Mouse (Mus musculus): Measurements from ENCODE around the gene Mas1.

DNA sequence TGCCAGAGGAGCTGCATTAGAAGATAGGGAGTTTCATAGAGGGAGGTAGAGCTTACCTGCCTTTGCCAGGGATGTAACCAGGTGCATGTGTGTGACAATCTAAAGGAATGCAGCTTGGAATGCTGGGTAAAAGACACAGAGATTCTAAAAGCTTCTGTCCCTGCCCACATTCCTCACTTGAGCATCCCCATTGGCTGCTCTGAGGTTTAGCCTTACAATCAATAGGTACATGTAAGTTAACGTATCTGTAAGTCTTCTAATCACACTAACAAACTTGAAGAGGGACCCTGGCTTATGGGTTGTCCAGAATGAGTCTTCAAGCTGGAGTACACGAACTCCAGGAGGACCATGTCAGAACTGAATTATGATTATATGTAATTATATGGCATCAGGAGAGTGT, at the start of gene Mas1:
- TF ChIP-seq CTCF (IDR thresholded peaks at IDR 0.05; ENCODE audit: control insufficient read depth, insufficient read depth, low read length) = no peak
- TF ChIP-seq POLR2A (IDR thresholded peaks at IDR 0.05; ENCODE audit: borderline replicate concordance, control insufficient read depth, low read depth, low read length) = no peak
